Mouse (Mus musculus) intestine, embryonic 15.5 days (tissue): ENCODE results near the gene Vmn1r179. TPM values are rescaled to one million over a fixed set of nuclear protein-coding genes. Genes with fewer than 3 reads are reported as not detected.
"Not testable (repeated sequence)": the region's sequence is repeated elsewhere in the genome, so short reads cannot be mapped to it uniquely, and the experiment has no call there.

Source experiments
- ATAC-seq: fragments of 200-750 bp; cut with Nextera tagmentation; 2 replicates; pipeline ENCODE4 v1.8.0; 2017; ENCODE audit warnings: moderate TSS enrichment, moderate library complexity
- H3K27ac ChIP-seq: fragments of 300-500 bp; sonication (generic); 2 replicates; pipeline ENCODE4 v1.5.1; 2015; ENCODE audit warnings: mild to moderate bottlenecking, inconsistent platforms
- H3K27me3 ChIP-seq: fragments of 300-500 bp; sonication (generic); replicated peaks from 2 replicates; pipeline ENCODE4 v1.6.1; 2015; ENCODE audit warnings: inconsistent platforms
- H3K36me3 ChIP-seq: fragments of 300-500 bp; sonication (generic); 2 replicates; pipeline ENCODE4 v1.6.1; 2015; ENCODE audit warnings: inconsistent platforms
- H3K4me1 ChIP-seq: fragments of 300-500 bp; sonication (generic); replicated peaks from 2 replicates; pipeline ENCODE4 v1.6.1; 2015; ENCODE audit warnings: inconsistent platforms
- H3K4me2 ChIP-seq: fragments of 300-500 bp; sonication (generic); replicated peaks from 2 replicates; pipeline ENCODE4 v1.6.1; 2015; ENCODE audit warnings: mild to moderate bottlenecking, inconsistent platforms
- H3K4me3 ChIP-seq: fragments of 300-500 bp; sonication (generic); replicated peaks from 2 replicates; pipeline ENCODE4 v1.5.1; 2015; ENCODE audit warnings: inconsistent platforms
- H3K9ac ChIP-seq: fragments of 300-500 bp; sonication (generic); 2 replicates; pipeline ENCODE4 v1.6.1; 2015; ENCODE audit warnings: inconsistent platforms
- H3K9me3 ChIP-seq: fragments of 300-500 bp; sonication (generic); 2 replicates; pipeline ENCODE4 v1.6.1; 2016; ENCODE audit warnings: inconsistent platforms
- WGBS: fragments of 180-500 bp; shearing (Covaris S2); methylation state at CpG from one replicate; pipeline ENCODE4 v1.1.7; 2015; 5-methylcytosine and 5-hydroxymethylcytosine counted together
- polyA plus RNA-seq: library from polyadenylated mRNA; unstranded; fragments of >200 nt; fragmentation: Nextera tagmentation; extraction: Ambion mirVana; gene quantifications from 2 replicates; pipeline ENCODE4 v1.2.1, GENCODE M21; 2015

The Vmn1r179 gene
- polyA plus RNA-seq: not detected in 2 replicates

- Histone ChIP-seq H3K27me3 (no peaks in the 10 kb centered on the region), H3K36me3 (no peaks in the 10 kb centered on the region), H3K4me2 (no peak within 1 kb of the TSS), H3K9me3 (no peaks in the 10 kb centered on the region), H3K9ac (no peak within 1 kb of the TSS), H3K4me1 (no peaks in the 10 kb centered on the region), H3K4me3 (no peak within 1 kb of the TSS), H3K27ac (no peak within 1 kb of the TSS)
- no peak for ATAC-seq
- 38% methylated on average over 2 of the region's 2 CpGs for WGBS
These were observed at the start of gene Vmn1r179 for GRCm38 (mm10) chr7:23926678-23927077. Gene Vmn1r179, plus strand, starts transcription at chr7:23926978.

DNA sequence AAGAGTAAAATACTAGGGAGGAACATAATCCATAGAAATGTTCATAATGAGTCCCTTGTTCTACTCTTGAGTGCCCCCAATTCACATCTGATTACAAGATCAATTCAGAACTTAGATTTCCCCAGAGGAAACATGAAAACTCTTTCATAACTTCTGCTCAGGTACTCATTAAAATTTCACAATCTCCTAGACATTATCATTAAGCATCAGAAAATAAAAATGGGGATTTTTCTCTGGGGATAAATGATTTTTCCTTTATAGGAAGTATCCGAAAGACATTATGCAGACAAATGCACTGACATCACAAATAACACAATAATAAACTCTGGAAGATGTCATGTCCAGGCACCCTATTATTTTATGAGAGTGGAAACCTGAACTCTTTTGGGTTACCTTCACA lies 35.1 kb upstream of the Vmn1r179 start, which contains the start of gene Vmn1r178:
Vmn1r178 (plus strand) TSS at position 301 of the 400 bp plus-strand sequence.
- Histone ChIP-seq H3K36me3 (no peaks in the 10 kb centered on the region), H3K9ac (no peak within 1 kb of the TSS), H3K27ac (no peak within 1 kb of the TSS), H3K4me2 (no peak within 1 kb of the TSS), H3K4me1 (no peaks in the 10 kb centered on the region), H3K27me3 (no peaks in the 10 kb centered on the region), H3K4me3 (no peak within 1 kb of the TSS), H3K9me3 (no peaks in the 10 kb centered on the region)
- 84% methylated on average over 1 of the region's 1 CpGs for WGBS
- ATAC-seq: no peak

DNA sequence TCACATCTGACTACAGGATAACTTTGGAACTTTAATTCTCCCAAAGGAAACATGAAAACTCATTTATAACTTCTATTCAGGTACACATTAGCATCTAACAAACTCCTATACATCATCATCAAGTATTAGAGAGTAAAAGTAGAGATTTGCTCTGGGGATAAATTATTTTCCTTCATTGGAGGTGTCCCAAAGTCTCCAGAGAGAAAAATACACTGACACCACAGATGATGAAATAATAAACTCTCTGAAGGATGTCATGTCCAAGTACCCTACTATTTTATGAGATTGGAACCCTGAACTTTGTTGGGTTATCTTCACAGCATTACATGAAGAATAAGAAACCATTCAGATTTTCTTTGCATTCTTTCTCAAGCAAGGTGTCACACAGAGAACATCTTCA lies 23.6 kb downstream of the Vmn1r179 start, which contains the start of gene Vmn1r180:
Vmn1r180 (plus strand) TSS at position 301 of the 400 bp plus-strand sequence.
- no peaks in the 10 kb centered on the region for H3K4me1 ChIP-seq
- no peaks in the 10 kb centered on the region for H3K36me3 ChIP-seq
- H3K27me3 ChIP-seq: no peaks in the 10 kb centered on the region
- no peaks in the 10 kb centered on the region for H3K9me3 ChIP-seq
- ATAC-seq: no peak
- no peak within 1 kb of the TSS for H3K9ac ChIP-seq
- no peak within 1 kb of the TSS for H3K4me3 ChIP-seq
- no peak within 1 kb of the TSS for H3K27ac ChIP-seq
- no peak within 1 kb of the TSS for H3K4me2 ChIP-seq

- ATAC-seq, H3K27me3 ChIP-seq, H3K4me3 ChIP-seq, H3K4me1 ChIP-seq, H3K27ac ChIP-seq, H3K36me3 ChIP-seq, H3K9me3 ChIP-seq, H3K9ac ChIP-seq, H3K4me2 ChIP-seq: not testable (repeated sequence)
- 48% methylated on average over 3 of the region's 3 CpGs for WGBS
These were observed 41.3 kb downstream of the Vmn1r179 start for GRCm38 (mm10) chr7:23968044-23968443.

DNA sequence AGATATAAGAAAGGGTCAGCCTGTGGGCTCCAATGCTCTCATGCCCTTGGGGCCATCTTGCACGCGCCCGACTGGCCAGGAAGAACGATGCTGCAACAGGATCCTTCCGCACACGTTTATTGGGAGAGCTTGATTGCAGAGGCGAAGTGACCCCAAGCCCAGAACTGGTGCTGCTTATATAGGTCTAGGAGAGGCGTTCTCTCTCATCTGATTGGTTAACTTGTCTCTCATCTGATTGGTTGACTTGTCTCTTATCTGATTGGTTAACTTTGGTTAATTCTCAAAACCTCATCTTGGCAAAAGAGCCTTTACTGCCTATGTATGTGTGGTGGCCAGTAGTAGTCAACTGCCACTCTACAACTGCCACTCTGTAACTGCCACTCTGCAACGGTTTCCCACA lies 47.5 kb downstream of the Vmn1r179 start, which contains the start of gene Vmn1r181:
Vmn1r181 (plus strand) TSS at position 301 of the 400 bp plus-strand sequence.
- not testable (repeated sequence) for H3K36me3 ChIP-seq, H3K27me3 ChIP-seq, H3K4me1 ChIP-seq, H3K9ac ChIP-seq, ATAC-seq, H3K9me3 ChIP-seq, H3K4me2 ChIP-seq, H3K4me3 ChIP-seq, H3K27ac ChIP-seq
- WGBS: 81% methylated on average over 9 of the region's 9 CpGs

Other genes with a start within 250 kb of the Vmn1r179 start
- not detected in 2 replicates for gene Vmn1r173, start 226.3 kb upstream of the Vmn1r179 start, polyA plus RNA-seq
- not detected in 2 replicates for gene Vmn1r174, start 174.7 kb upstream of the Vmn1r179 start, polyA plus RNA-seq
- not detected in 2 replicates for gene Vmn1r175, start 116.3 kb upstream of the Vmn1r179 start, polyA plus RNA-seq
- not detected in 2 replicates for gene Vmn1r176, start 89.6 kb upstream of the Vmn1r179 start, polyA plus RNA-seq
- gene Vmn1r177, start 60.5 kb upstream of the Vmn1r179 start, polyA plus RNA-seq: not detected in 2 replicates
- not detected in 2 replicates for gene Vmn1r178, start 35.0 kb upstream of the Vmn1r179 start, polyA plus RNA-seq
- not detected in 2 replicates for gene Vmn1r180, start 23.7 kb downstream of the Vmn1r179 start, polyA plus RNA-seq
- gene Vmn1r181, start 47.6 kb downstream of the Vmn1r179 start, polyA plus RNA-seq: not detected in 2 replicates
- gene V1rd19, start 74.7 kb downstream of the Vmn1r179 start, polyA plus RNA-seq: not detected in 2 replicates
- gene Vmn1r183, start 126.3 kb downstream of the Vmn1r179 start, polyA plus RNA-seq: not detected in 2 replicates
- gene Zfp180, start 154.9 kb downstream of the Vmn1r179 start, polyA plus RNA-seq: 13.6 and 15.6 TPM in 2 replicates
- gene Zfp112, start 185.3 kb downstream of the Vmn1r179 start, polyA plus RNA-seq: 4.8 and 6.4 TPM in 2 replicates
- 12.7 and 15.2 TPM in 2 replicates for gene Zfp235, start 207.2 kb downstream of the Vmn1r179 start, polyA plus RNA-seq
- 3.8 TPM in 2 replicates for gene Zfp114, start 248.1 kb downstream of the Vmn1r179 start, polyA plus RNA-seq